Mouse (Mus musculus) lung, postnatal 25 days (tissue): ENCODE measurements around the gene Fam19a2.

ENCODE experiments used
- DNase-seq: peaks from one replicate; pipeline ENCODE4 v3.0.0; 2022; ENCODE audit warnings: low spot score

Fam19a2 gene

DNA sequence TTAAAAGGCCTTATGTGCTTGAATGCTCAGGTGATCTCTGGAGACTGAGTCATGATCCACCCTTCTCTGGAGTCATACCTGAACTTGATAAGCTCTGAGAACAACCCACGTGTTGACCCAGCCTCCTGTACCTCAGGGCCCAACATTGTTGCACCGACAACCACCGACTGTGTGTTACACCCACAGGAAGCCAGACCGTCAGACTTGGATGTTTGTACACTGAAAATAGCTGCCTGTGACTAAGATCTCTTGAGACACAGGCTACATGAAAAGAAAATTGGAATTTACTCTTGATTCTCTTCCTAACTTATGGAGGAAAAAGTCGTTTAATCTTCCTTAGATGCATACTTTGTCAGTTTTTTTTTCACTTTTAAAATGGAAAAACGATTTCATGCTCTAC is 121.8 kb downstream of the Fam19a2 start:
- DNase-seq = no peak

- DNase-seq = no peak
Measured at GRCm38 (mm10) chr10:123395429-123395828, 131.6 kb downstream of the Fam19a2 start.

- no peak for DNase-seq
Measured at GRCm38 (mm10) chr10:123398136-123398535, 134.3 kb downstream of the Fam19a2 start.

GRCm38 (mm10) chr10:123401188-123401587 is 137.4 kb downstream of the Fam19a2 start:
- no peak for DNase-seq

DNA sequence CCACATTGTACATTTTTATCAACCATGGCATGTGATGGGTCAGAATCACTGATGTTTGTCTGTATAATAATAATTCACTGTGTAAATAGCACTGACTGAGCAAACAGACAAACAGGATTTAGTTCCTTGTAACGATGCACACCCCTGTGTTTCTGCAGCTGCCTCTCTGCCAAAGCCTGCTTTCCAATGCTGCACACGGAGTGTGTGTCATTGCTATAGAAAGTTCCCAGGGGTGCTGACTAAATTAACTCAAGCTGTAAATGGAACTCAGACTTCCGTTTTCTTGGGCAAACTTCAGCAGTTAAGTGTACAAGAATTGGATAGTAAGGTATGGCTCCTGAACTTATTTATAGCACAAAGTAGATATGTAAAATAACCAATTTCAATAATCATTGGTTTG is 138.7 kb downstream of the Fam19a2 start:
- DNase-seq = no peak

DNA sequence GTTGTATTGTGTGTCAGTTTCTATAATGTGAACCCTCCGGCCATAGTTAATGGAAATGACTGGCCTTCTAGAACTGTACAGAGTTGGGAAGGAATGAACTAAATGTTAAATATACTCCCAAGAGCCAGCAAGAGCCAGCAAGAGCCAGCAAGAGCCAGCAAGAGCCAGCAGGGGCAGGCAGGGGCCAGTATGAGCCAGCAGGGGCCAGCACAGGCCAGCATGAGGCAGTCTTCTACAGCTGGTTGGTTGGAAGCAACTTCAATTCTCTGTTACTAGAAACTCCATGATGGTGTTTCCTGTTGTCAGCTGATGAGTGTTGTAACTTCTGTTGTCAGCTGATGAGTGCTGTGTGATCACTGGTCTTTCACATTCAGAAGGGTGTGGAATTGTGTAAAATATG is 151.2 kb downstream of the Fam19a2 start:
- DNase-seq = no peak

GRCm38 (mm10) chr10:123416024-123416423 is 152.2 kb downstream of the Fam19a2 start:
- DNase-seq = no peak

- DNase-seq = no peak
Measured at GRCm38 (mm10) chr10:123418616-123419173, 154.9 kb downstream of the Fam19a2 start.

DNA sequence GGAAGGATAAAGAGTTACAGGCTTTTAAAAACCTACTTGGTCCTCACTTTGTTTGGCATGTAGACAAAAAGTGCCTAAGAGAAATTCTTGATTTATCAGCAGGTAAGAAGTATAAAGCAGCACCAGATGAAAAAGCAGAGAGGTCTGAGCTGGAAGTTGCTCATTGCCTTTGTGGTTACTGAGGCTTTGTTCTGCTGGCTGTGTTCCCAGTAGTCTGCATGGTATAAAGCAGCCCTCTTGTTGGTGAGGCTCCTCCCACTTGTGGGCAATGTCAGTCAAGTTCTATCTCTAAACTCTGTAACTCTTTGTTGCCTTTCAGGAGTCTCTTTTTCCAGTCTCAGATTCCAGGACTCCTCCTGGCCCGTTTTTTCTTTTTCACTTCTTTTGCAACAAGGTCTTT is 156.5 kb downstream of the Fam19a2 start:
- DNase-seq = no peak

DNA sequence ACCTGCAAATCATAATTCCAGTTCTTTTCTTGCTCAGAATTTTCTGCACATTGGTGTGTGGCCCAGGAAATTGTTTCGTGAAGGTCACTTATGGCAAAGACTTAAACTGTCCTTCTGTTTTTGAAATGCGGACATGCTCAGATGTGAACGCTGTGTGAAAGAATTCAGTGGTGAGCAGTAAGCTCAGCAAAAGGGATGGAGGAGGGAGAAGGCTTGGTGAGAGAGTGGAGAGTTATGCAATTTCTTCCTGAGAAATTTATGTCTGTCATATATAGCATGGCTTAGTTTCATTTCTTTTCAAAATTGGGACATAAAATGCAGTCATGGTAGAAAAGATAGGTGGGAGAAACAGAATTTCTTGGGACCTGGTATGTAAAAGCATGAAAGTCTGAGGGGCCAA is 160.7 kb downstream of the Fam19a2 start:
- no peak for DNase-seq

DNA sequence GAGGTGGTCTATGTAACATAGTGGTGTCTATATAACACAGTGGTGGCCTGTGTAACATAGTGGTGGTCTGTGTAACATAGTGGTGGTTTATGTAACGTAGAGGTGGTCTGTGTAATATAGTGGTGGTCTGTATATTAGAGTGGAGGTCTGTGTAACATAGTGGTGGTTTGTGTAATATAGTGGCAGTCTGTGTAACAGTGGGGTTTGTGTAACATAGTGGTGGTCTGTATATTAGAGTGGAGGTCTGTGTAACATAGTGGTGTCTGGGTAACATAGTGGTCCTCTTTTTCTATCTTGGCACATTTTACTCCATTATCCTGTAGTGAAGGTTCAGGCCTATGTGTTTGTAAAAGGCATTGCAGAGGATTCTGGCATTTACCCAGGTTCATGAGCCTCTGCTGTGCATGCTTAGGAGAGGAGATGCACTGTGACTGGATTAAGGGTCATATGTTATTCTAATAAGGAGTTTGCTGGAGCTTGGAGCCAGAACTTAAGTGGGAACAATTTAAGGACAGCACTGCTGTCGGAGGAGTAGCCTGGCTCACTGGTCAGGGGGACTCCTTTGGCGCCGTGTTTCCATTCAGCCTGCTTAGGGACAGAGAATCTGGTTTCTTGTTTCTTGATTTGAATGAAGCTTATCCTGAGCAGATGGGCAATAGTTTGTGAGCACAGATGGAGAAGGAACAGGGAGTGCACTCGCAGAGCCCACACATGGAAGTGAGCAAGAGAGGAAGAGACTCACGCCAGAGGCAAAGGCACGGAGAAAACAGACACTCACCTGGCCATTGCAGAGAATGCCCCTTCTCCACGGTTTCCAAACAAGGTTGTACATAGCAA is 162.9 kb downstream of the Fam19a2 start:
- DNase-seq = no peak

DNA sequence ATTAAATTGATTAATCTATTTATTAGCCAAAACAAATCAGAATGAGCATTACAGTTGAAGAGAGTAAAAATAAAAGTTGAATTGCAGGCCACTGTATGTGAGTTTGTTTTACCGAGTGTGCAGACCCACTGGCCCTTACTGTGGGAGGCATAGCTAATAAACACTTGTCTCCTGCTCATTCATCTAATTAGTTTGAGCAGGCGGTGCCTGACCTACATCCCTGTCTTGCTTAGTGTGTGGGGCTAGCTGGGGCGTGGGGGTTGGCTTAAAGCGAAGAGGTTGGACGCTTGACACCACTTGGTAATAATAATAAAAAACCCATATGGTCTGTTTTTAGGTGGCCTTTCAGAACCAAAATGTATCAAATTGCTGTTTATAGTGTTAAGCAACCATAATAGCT is 167.8 kb downstream of the Fam19a2 start:
- no peak for DNase-seq

DNA sequence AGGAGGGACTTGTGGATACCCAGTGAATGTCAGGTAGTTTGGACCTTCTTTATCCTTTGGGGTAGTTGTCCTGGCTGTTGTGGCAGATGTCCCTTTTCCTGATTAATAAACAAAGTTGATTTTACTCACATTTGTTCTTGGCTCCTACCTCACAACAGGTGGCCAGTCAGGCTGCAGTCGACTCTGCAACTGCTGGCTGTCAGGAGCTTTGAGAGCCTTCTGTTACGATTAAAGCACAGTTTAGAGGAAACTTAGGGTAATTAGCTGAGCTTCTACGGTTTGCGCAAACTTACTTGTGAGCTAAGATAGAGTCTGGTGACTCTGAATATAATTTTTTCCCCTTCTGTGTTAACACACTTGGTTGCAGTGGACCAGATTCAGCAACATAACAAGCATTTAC is 173.8 kb downstream of the Fam19a2 start:
- no peak for DNase-seq

DNA sequence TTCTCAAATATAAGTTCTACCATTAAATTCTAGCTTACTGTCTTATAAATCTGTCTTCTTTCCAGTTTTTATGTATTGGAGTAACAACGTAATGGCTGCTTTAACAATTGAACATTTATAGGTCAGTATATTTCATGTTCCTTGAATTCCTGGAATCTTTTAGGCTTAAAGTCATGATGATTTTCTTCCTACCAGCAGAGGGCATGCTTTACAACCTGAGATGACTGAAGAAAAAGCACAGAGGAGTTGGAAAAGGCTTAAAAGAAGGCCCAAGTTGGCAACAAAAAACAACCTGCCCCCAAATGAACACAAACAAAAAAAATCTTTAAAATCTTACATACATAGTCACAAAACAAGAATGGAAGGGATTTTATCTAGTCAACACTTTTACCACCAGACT is 193.0 kb downstream of the Fam19a2 start:
- DNase-seq = no peak

- no peak for DNase-seq
Measured at GRCm38 (mm10) chr10:123460466-123460865, 196.7 kb downstream of the Fam19a2 start.

- no peak for DNase-seq
Measured at GRCm38 (mm10) chr10:123462305-123462704, 198.5 kb downstream of the Fam19a2 start.

DNA sequence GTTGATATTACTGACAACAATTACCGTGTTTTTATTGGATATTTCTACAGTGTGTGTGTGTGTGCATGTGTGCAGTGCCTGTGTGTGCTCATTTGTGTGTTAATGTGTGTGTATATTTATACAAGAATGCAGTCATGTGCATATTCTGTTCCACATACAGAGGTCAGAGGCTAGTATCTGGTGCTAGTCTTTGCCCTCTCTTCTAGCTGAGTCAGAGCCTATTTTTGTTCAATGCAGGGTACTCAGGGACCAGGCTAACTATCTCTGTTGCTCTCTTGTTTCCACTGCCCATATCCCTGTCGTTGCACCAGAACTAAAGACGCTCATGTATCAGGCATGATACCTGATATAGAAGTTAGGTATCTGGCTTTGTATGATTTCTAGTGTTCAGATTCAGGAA is 251.0 kb downstream of the Fam19a2 start:
- no peak for DNase-seq

DNA sequence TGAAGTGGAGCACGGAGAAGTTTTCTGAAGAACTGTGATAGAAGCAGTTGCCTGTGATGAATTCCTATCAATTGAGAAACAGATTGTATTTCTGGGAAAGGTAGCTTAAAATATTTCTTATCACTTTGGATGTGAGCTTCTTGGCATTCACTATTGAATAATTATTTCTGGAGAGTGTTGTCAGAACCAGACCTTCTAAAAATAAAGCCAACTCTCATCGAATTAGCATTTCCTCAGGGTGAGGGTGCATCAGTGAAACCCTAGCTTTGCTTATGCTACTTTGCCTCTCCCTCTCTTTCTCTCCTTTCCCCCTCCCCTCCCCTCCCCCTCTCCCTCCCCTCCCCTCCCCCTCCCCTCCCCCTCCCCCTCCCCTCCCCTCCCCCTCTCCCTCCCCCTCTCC is 256.8 kb downstream of the Fam19a2 start:
- DNase-seq = no peak

GRCm38 (mm10) chr10:123521203-123521602 is 257.4 kb downstream of the Fam19a2 start:
- DNase-seq = no peak

DNA sequence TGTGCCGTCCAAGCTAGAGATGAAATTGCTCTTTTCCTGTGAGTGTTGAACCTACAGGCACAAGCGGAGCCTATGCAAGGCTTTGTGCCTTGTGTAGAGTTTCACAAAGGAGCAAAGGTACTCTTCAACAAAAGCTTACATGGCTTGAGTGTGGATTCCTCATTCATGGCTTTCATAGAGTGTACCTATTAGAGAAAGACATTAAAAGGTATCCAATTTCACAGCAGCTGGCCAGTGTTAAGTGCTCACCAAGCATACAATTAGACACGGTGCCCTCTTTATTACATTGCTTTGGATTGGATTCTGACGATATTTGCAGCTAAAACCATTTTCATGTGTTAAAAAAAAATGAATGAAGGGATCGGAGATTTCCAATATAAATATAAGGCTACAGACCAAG is 261.6 kb downstream of the Fam19a2 start:
- no peak for DNase-seq

DNA sequence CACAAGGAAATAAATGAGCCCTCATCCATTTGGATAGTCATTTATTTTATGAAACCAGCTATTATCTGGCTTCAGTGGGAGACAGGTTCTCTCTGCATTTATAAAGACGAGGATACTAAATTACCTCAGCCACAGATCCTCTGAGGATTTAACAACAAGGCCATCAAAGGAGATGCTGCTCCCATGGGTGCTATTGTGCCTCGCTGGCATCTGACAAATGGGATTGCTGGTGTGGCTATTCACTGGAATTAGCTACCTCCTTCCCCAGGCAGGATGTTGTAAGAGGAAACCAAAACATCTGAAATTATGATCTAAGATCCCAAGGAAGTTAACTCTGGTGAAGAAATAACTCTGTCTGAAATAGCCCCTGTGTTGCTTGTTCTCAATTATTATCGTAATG is 262.3 kb downstream of the Fam19a2 start:
- no peak for DNase-seq

- DNase-seq = no peak
Measured at GRCm38 (mm10) chr10:123536143-123536542, 272.3 kb downstream of the Fam19a2 start.

- DNase-seq = no peak
Measured at GRCm38 (mm10) chr10:123548391-123548790, 284.6 kb downstream of the Fam19a2 start.

DNA sequence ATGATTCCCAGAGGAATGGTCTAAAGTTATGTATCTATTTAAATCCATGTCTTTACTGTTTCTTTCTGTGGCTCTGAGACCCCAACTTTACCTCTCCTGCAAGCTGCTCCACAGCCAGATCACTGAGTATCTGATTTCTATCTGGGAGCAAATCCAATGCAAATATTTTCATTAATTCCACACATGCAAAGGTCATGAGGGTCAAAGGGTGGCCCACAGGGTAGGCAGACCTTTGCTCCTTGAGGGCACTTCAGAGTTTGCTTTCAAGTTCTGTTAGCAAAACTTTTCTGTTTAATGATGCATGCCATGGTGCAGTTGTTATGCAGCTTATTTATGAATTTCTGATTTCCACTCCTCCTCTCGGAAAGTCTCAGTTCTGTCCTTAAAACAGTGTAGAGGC is 303.9 kb downstream of the Fam19a2 start:
- DNase-seq = no peak
